Mouse (Mus musculus) E14TG2a.4 (cell line): ENCODE data around the gene Tc2n.

ENCODE experiments used
- CTCF ChIP-seq: conservative IDR thresholded peaks from 2 replicates; pipeline ENCODE4 v1.5.1; 2014; ENCODE audit warnings: low read length
- NANOG ChIP-seq: IDR thresholded peaks from 2 replicates; pipeline ENCODE4 v1.6.1; 2014; ENCODE audit warnings: borderline replicate concordance, low read length, mixed read lengths
- POU5F1 ChIP-seq: IDR thresholded peaks from 2 replicates; pipeline ENCODE4 v1.6.1; 2014; ENCODE audit warnings: low read length, borderline replicate concordance

DNA sequence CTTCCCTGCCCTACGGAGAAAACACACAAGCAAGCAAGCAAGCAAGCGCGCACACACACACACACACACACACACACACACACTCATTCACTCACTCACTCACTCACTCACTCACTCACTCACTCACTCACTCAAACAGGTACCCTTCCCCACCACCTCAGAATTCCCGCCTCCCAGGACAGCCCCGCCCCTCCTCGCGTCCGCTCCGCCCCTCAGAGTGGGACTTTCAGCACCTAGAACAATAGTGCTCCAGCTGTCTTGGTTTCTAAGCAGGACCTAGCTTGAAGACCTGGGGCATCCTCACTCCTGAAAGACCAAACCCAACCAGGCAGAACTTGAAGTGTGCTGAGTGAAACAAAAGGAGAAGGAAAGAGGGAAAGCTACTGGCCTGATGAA is 430 bp upstream of the Tc2n start:
- TF ChIP-seq CTCF (no peak), POU5F1 (no peak), NANOG (no peak)
